Mouse (Mus musculus): ENCODE results near the gene Ppp4r2.

Ppp4r2 gene

DNA sequence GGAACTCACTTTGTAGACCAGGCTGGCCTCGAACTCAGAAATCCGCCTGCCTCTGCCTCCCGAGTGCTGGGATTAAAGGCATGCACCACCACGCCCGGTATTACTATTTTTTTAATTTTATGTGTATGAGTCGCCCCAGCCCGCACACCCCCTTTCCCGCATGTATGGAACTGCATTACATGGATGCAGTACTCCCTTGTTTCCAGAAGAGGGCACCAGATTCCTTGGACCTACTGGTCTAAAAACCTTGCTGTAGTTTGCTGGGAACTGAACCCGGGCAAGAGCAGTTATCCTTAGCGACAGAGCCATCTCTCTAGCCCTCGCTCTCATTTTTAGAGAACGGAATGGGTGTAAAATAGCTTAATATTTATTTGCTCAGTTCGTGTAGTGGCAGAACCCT lies 49.8 kb downstream of the Ppp4r2 start:
- DNase-seq (ENCODE audit: low read depth, low spot score): no peak

GRCm38 (mm10) chr6:100884594-100885225 lies 51.3 kb downstream of the Ppp4r2 start:
- no peak for DNase-seq (ENCODE audit: low read depth, low spot score)

GRCm38 (mm10) chr6:100885376-100885775 lies 52.0 kb downstream of the Ppp4r2 start:
- DNase-seq (ENCODE audit: low read depth, low spot score): no peak

GRCm38 (mm10) chr6:100887012-100887411 lies 53.6 kb downstream of the Ppp4r2 start:
- no peak for DNase-seq (ENCODE audit: low read depth, low spot score)

- no peak for DNase-seq (ENCODE audit: low read depth, low spot score)
These were observed 55.9 kb downstream of the Ppp4r2 start for GRCm38 (mm10) chr6:100889340-100889739.

DNA sequence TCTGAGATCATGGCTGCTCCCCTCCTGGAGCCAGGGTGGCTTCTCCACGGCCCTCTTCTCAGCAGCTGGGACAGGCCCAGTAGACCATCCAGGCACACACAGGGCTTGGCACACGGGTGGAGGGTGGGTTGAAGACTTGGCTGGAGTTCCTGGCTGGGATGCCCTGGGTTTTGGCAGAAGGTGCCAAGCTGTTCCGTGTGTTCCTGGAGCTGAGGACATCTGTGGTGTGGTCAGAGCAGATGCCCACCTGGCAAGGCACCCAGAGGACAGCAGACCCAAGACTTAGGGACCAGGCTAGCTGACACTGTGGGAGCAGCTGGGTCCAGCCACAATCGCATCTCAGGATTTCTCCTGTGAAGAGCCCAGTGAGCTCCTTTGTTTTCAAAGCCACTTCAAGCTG lies 59.1 kb downstream of the Ppp4r2 start:
- DNase-seq (ENCODE audit: low read depth, low spot score): no peak

- no peak for DNase-seq (ENCODE audit: low read depth, low spot score)
These were observed 59.7 kb downstream of the Ppp4r2 start for GRCm38 (mm10) chr6:100893073-100893472.

DNA sequence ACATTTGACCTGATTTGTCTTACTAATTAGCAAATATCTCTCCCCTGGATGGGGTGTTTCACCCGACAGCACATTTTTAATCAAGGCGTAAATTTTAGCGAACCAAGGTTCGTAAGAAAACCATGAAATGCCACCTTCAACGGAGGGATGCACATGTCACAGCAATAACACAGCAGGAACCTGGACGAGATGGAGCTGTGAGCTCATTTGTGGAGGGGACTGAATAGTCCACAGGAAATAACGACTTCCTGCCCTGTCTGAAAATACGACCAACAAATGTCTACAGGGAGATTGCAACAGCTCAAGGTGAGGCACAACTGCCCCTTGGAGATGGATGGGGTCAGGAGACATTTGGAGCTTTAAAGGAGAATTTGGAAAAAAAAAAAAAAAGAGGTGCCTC lies 61.8 kb downstream of the Ppp4r2 start:
- no peak for DNase-seq (ENCODE audit: low read depth, low spot score)

- DNase-seq (ENCODE audit: low read depth, low spot score): no peak
These were observed 63.5 kb downstream of the Ppp4r2 start for GRCm38 (mm10) chr6:100896883-100897282.

DNA sequence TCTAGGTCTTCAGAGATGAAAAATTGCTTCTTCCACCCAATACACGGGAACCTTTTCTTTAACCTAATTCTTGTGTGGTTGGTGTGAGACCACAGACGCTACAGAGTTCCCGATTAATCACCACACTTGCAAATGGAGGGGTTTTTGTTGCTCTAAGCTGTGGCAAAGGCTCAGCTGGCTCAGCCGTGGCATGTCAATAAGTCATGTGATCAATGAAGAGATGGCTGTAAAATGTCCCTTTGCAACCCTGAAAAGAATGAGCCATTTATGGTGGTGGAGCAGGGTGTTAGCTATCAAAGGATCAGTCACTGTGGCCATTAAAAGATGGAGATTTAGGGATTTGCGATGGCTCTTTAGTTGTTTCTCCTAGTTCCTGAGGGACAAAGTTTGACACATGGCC lies 71.0 kb downstream of the Ppp4r2 start:
- DNase-seq (ENCODE audit: low read depth, low spot score): no peak

- no peak for DNase-seq (ENCODE audit: low read depth, low spot score)
These were observed 76.8 kb downstream of the Ppp4r2 start for GRCm38 (mm10) chr6:100910136-100910675.

Data from skeletal muscle tissue, adult 2 months (tissue).